ENCODE assay signal across 8 mouse cellular contexts in the genomic region with DNA sequence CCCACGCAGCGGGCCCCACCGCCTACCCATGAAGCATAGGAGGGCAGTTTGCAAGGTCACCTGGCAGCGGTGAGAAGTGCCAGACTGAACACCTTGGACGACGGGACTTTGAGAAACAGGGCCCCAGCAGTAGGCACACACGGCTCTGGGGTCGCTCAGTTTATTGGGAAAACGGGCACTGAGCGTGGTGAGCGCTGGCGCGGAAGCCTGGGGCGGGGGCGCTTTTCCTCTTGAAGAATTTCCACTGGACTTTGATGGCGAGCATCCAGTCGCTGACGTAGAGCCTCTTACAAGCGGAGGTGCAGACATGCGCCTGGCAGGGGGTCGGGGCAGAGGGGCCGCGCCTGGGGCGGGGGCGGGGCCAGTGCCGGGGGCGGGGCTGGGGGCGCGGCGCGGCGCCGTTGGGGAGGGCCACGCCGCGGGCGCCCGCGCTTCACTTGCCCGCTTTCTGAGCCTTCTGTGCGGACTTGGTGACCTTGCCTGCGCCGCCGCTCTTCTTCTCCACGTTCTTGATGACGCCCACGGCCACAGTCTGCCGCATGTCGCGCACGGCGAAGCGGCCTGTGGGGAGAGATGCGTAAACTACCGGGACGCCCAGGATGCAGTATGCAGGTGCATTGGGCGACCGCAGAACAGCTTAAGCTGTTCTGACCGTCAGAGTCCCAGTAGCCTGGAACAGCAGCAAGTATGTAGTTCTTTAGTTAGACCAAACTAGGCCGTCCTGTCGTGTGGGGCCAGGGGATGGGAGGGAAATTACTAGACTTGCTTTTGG. TPM values are rescaled to one million over a fixed set of nuclear protein-coding genes. Genes with fewer than 3 reads are reported as not detected.
DNase-seq lines count a peak whose midpoint lies in the region; ATAC-seq and TF ChIP-seq lines count a peak whose summit lies in the region.

No protein-coding gene starts in this region.

- DNase-seq in liver, embryonic 11.5 days (ENCODE audit: low spot score) = no peak
- DNase-seq in neural tube, embryonic 11.5 days (ENCODE audit: low spot score) = peak; percentile 52
- no peak for DNase-seq in c-Kit-positive CD71-positive TER-119-positive erythroid progenitor cells, embryonic 14.5 days (ENCODE audit: low spot score)

- WGBS in hindbrain, embryonic 15.5 days = 3% methylated on average over 59 of the region's 61 CpGs
- under 1% methylated on average over 46 of the region's 61 CpGs for WGBS in liver, embryonic 11.5 days
- WGBS in neural tube, embryonic 11.5 days = under 1% methylated on average over 61 of the region's 61 CpGs

- H3K9ac ChIP-seq in hindbrain, embryonic 15.5 days = no peak overlapping the region
- no peak overlapping the region for H3K9ac ChIP-seq in liver, embryonic 11.5 days (ENCODE audit: low read depth, low read length)
- peak overlapping the region; percentile 49 for H3K9ac ChIP-seq in neural tube, embryonic 11.5 days (ENCODE audit: low read length)

- peaks cover 93% of the 10 kb centered on the region for H3K27me3 ChIP-seq in megakaryocyte, embryonic 14.5 days (replicated peaks)
- no peaks in the 10 kb centered on the region; the same call in 1 of the 2 replicates for H3K27me3 ChIP-seq in hindbrain, embryonic 15.5 days
- peaks cover 43% of the 10 kb centered on the region for H3K27me3 ChIP-seq in liver, embryonic 11.5 days (replicated peaks; ENCODE audit: control insufficient read depth, insufficient read depth, low read length)
- H3K27me3 ChIP-seq in neural tube, embryonic 11.5 days (ENCODE audit: control insufficient read depth, insufficient read depth, low read length) = peaks cover 13% of the 10 kb centered on the region; the same call in 1 of the 2 replicates

- no peak for TF ChIP-seq CTCF in embryonic fibroblast, embryonic 13.5 days (IDR thresholded peaks at IDR 0.05; ENCODE audit: borderline replicate concordance, insufficient read depth, low read length)

- H3K9me3 ChIP-seq in megakaryocyte, embryonic 14.5 days = no peaks in the 10 kb centered on the region
- H3K9me3 ChIP-seq in hindbrain, embryonic 15.5 days = no peaks in the 10 kb centered on the region
- H3K9me3 ChIP-seq in liver, embryonic 11.5 days (ENCODE audit: control insufficient read depth, low read length) = no peaks in the 10 kb centered on the region
- no peaks in the 10 kb centered on the region for H3K9me3 ChIP-seq in neural tube, embryonic 11.5 days (ENCODE audit: control insufficient read depth, low read length)

- H3K27ac ChIP-seq in embryonic fibroblast, embryonic 13.5 days (ENCODE audit: insufficient read depth, low read length) = no peak overlapping the region
- no peak overlapping the region for H3K27ac ChIP-seq in hindbrain, embryonic 15.5 days (replicated peaks)
- H3K27ac ChIP-seq in liver, embryonic 11.5 days (ENCODE audit: low read depth, low read length) = no peak overlapping the region
- no peak overlapping the region for H3K27ac ChIP-seq in neural tube, embryonic 11.5 days (ENCODE audit: low read depth, low read length)

- TF ChIP-seq POLR2A in embryonic fibroblast, embryonic 13.5 days (IDR thresholded peaks at IDR 0.05; ENCODE audit: low read depth, low read length) = no peak

- peaks cover 7% of the 10 kb centered on the region for H3K4me1 ChIP-seq in megakaryocyte, embryonic 14.5 days
- H3K4me1 ChIP-seq in embryonic fibroblast, embryonic 13.5 days (ENCODE audit: control insufficient read depth, insufficient read depth, low read length) = no peaks in the 10 kb centered on the region
- H3K4me1 ChIP-seq in hindbrain, embryonic 15.5 days (replicated peaks) = peaks cover 16% of the 10 kb centered on the region; the same call in 1 of the 2 replicates
- no peaks in the 10 kb centered on the region; the same call in 1 of the 2 replicates for H3K4me1 ChIP-seq in liver, embryonic 11.5 days (replicated peaks; ENCODE audit: control insufficient read depth, insufficient read depth, low read length)
- no peaks in the 10 kb centered on the region for H3K4me1 ChIP-seq in neural tube, embryonic 11.5 days (ENCODE audit: control insufficient read depth, insufficient read depth, low read length)

- H3K4me2 ChIP-seq in hindbrain, embryonic 15.5 days = peak overlapping the region; percentile 52
- peak overlapping the region; percentile 80 for H3K4me2 ChIP-seq in liver, embryonic 11.5 days
- H3K4me2 ChIP-seq in neural tube, embryonic 11.5 days (ENCODE audit: low read depth) = peak overlapping the region; percentile 88

- ATAC-seq in megakaryocyte, adult 5-6 weeks (ENCODE audit: poor library complexity, severe bottlenecking) = no peak
- ATAC-seq in hindbrain, embryonic 15.5 days (ENCODE audit: low FRiP score, low read depth) = 0 out of 2 replicates have a peak, but pooled peaks have one; percentile 3
- no peak for ATAC-seq in liver, embryonic 11.5 days (replicated peaks; ENCODE audit: low FRiP score)
- peak; percentile 75 for ATAC-seq in neural tube, embryonic 11.5 days (ENCODE audit: insufficient read depth, low FRiP score, low TSS enrichment)
- no peak for ATAC-seq in erythroid progenitor cell, adult 5-6 weeks (replicated peaks; ENCODE audit: low FRiP score, poor library complexity, severe bottlenecking)

- no peaks in the 10 kb centered on the region for H3K36me3 ChIP-seq in megakaryocyte, embryonic 14.5 days (replicated peaks; ENCODE audit: low read length)
- peaks cover 31% of the 10 kb centered on the region for H3K36me3 ChIP-seq in hindbrain, embryonic 15.5 days
- no peaks in the 10 kb centered on the region for H3K36me3 ChIP-seq in liver, embryonic 11.5 days (ENCODE audit: control insufficient read depth, insufficient read depth, low read length)
- H3K36me3 ChIP-seq in neural tube, embryonic 11.5 days (ENCODE audit: control insufficient read depth, insufficient read depth, low read length) = no peaks in the 10 kb centered on the region

- peak overlapping the region; percentile 66 for H3K4me3 ChIP-seq in megakaryocyte, embryonic 14.5 days (replicated peaks)
- H3K4me3 ChIP-seq in embryonic fibroblast, embryonic 13.5 days (ENCODE audit: insufficient read depth, low read length) = peak overlapping the region; percentile 26
- peak overlapping the region; percentile 31 for H3K4me3 ChIP-seq in hindbrain, embryonic 15.5 days
- H3K4me3 ChIP-seq in liver, embryonic 11.5 days (ENCODE audit: low read depth, low read length) = peak overlapping the region; percentile 47
- peak overlapping the region; percentile 40 for H3K4me3 ChIP-seq in neural tube, embryonic 11.5 days (ENCODE audit: low read depth, low read length)

RNA-seq across cellular contexts. Expression of a gene that starts 9.1 kb away (rescaled TPM):
- polyA plus RNA-seq in megakaryocyte, embryonic 14.5 days (2012; ENCODE audit: insufficient read depth, low replicate concordance) = not detected in 2 replicates
- total RNA-seq in megakaryocyte, adult 5-6 weeks (2015) = not detected in 2 replicates
- total RNA-seq in megakaryocyte, adult 5-6 weeks (2017) = not detected in 2 replicates
- not detected in 2 replicates for polyA plus RNA-seq in embryonic fibroblast, embryonic 13.5 days (2011; ENCODE audit: insufficient read length, low read depth, missing spikeins)
- polyA plus RNA-seq in hindbrain, embryonic 15.5 days (2015; fragmentation: Nextera tagmentation; extraction: Ambion mirVana) = 13.5 and 14.5 TPM in 2 replicates
- polyA plus RNA-seq in liver, embryonic 11.5 days (2014; fragmentation: Nextera tagmentation; extraction: Ambion mirVana) = not detected in 2 replicates
- polyA plus RNA-seq in neural tube, embryonic 11.5 days (2014; fragmentation: Nextera tagmentation; extraction: Ambion mirVana) = 0.92 and 0.93 TPM in 2 replicates
- total RNA-seq in erythroid progenitor cell, adult 5-6 weeks (2015; ENCODE audit: low replicate concordance) = not detected in 2 replicates
- total RNA-seq in erythroid progenitor cell, adult 5-6 weeks (2017; ENCODE audit: low replicate concordance) = not detected in 2 replicates

RNA-seq across cellular contexts. Expression of a gene that starts 12.6 kb away (rescaled TPM):
- not detected in 2 replicates for polyA plus RNA-seq in megakaryocyte, embryonic 14.5 days (2012; ENCODE audit: insufficient read depth, low replicate concordance)
- not detected in 2 replicates for total RNA-seq in megakaryocyte, adult 5-6 weeks (2015)
- not detected in 2 replicates for total RNA-seq in megakaryocyte, adult 5-6 weeks (2017)
- not detected in 2 replicates for polyA plus RNA-seq in embryonic fibroblast, embryonic 13.5 days (2011; ENCODE audit: insufficient read length, low read depth, missing spikeins)
- polyA plus RNA-seq in hindbrain, embryonic 15.5 days (2015; fragmentation: Nextera tagmentation; extraction: Ambion mirVana) = 45.8 and 50.4 TPM in 2 replicates
- 0.15 and 0.18 TPM in 2 replicates for polyA plus RNA-seq in liver, embryonic 11.5 days (2014; fragmentation: Nextera tagmentation; extraction: Ambion mirVana)
- polyA plus RNA-seq in neural tube, embryonic 11.5 days (2014; fragmentation: Nextera tagmentation; extraction: Ambion mirVana) = 16.0 and 17.1 TPM in 2 replicates
- total RNA-seq in erythroid progenitor cell, adult 5-6 weeks (2015; ENCODE audit: low replicate concordance) = not detected in 2 replicates
- not detected in 2 replicates for total RNA-seq in erythroid progenitor cell, adult 5-6 weeks (2017; ENCODE audit: low replicate concordance)

RNA-seq across cellular contexts. Expression of a gene that starts 39.3 kb away (rescaled TPM):
- 257 and 509 TPM in 2 replicates for polyA plus RNA-seq in megakaryocyte, embryonic 14.5 days (2012; ENCODE audit: insufficient read depth, low replicate concordance)
- total RNA-seq in megakaryocyte, adult 5-6 weeks (2015) = 87.9 and 88.9 TPM in 2 replicates
- 55.7 and 56.1 TPM in 2 replicates for total RNA-seq in megakaryocyte, adult 5-6 weeks (2017)
- polyA plus RNA-seq in embryonic fibroblast, embryonic 13.5 days (2011; ENCODE audit: insufficient read length, low read depth, missing spikeins) = 37.8 and 40.9 TPM in 2 replicates
- 398 and 410 TPM in 2 replicates for polyA plus RNA-seq in hindbrain, embryonic 15.5 days (2015; fragmentation: Nextera tagmentation; extraction: Ambion mirVana)
- 172 and 179 TPM in 2 replicates for polyA plus RNA-seq in liver, embryonic 11.5 days (2014; fragmentation: Nextera tagmentation; extraction: Ambion mirVana)
- polyA plus RNA-seq in neural tube, embryonic 11.5 days (2014; fragmentation: Nextera tagmentation; extraction: Ambion mirVana) = 402 and 413 TPM in 2 replicates
- total RNA-seq in erythroid progenitor cell, adult 5-6 weeks (2015; ENCODE audit: low replicate concordance) = 80.4 and 90.5 TPM in 2 replicates
- 24.1 and 26.0 TPM in 2 replicates for total RNA-seq in erythroid progenitor cell, adult 5-6 weeks (2017; ENCODE audit: low replicate concordance)

RNA-seq across cellular contexts. Expression of a gene that starts 54.9 kb away (rescaled TPM):
- not detected in 2 replicates for polyA plus RNA-seq in megakaryocyte, embryonic 14.5 days (2012; ENCODE audit: insufficient read depth, low replicate concordance)
- not detected in 2 replicates for total RNA-seq in megakaryocyte, adult 5-6 weeks (2015)
- not detected in 2 replicates for total RNA-seq in megakaryocyte, adult 5-6 weeks (2017)
- polyA plus RNA-seq in embryonic fibroblast, embryonic 13.5 days (2011; ENCODE audit: insufficient read length, low read depth, missing spikeins) = not detected in 2 replicates
- polyA plus RNA-seq in hindbrain, embryonic 15.5 days (2015; fragmentation: Nextera tagmentation; extraction: Ambion mirVana) = not detected in 2 replicates
- not detected in 2 replicates for polyA plus RNA-seq in liver, embryonic 11.5 days (2014; fragmentation: Nextera tagmentation; extraction: Ambion mirVana)
- polyA plus RNA-seq in neural tube, embryonic 11.5 days (2014; fragmentation: Nextera tagmentation; extraction: Ambion mirVana) = not detected in 2 replicates
- not detected in 2 replicates for total RNA-seq in erythroid progenitor cell, adult 5-6 weeks (2015; ENCODE audit: low replicate concordance)
- not detected in 2 replicates for total RNA-seq in erythroid progenitor cell, adult 5-6 weeks (2017; ENCODE audit: low replicate concordance)

Comparison
In these comparisons a context has a peak if more than half of its experiments do, and no peak if none do; other contexts are left out.
1. ATAC-seq: peak in hindbrain, embryonic 15.5 days (single experiment) and neural tube, embryonic 11.5 days (single experiment); none in megakaryocyte, adult 5-6 weeks (single experiment), liver, embryonic 11.5 days (single experiment) and erythroid progenitor cell, adult 5-6 weeks (single experiment).
2. RNA of a gene that starts 12.6 kb away (polyA plus RNA-seq): 45.8 to 50.4 TPM in hindbrain, embryonic 15.5 days and 16.0 to 17.1 TPM in neural tube, embryonic 11.5 days; 0.15 to 0.18 TPM in liver, embryonic 11.5 days, not detected in megakaryocyte, embryonic 14.5 days and not detected in embryonic fibroblast, embryonic 13.5 days; every median in the first group is over 10 times any median in the second.
3. Peak in every context shown above with its lines, with median percentiles within 50 percentile points of each other: H3K4me3 ChIP-seq and H3K4me2 ChIP-seq.